Mouse (Mus musculus): ENCODE measurements around the gene Nuak2. TPM values are rescaled to one million over a fixed set of nuclear protein-coding genes. Genes with fewer than 3 reads are reported as not detected.

Nuak2 gene
- total RNA-seq, 1 experiment = 8.0 TPM

GRCm38 (mm10) chr1:132316625-132316994 is 684 bp downstream of the Nuak2 start:
- Histone ChIP-seq H3K9me3 (ENCODE audit: control insufficient read depth, insufficient read depth, low read depth, low read length) (no peaks in the 10 kb centered on the region), H3K4me3 (ENCODE audit: insufficient read depth in 1 of 2, low read depth in 1 of 2, low read length in 2 of 2, poor library complexity in 1 of 2, severe bottlenecking in 1 of 2) (peak overlapping the region; percentile 70 to 73), H3K36me3 (ENCODE audit: control insufficient read depth, insufficient read depth, low read length, poor library complexity, severe bottlenecking) (no peaks in the 10 kb centered on the region), H3K9ac (ENCODE audit: insufficient read depth, low read depth, low read length, poor library complexity, severe bottlenecking) (peak overlapping the region; percentile 69; the same call in 1 of the 2 replicates), H3K27ac (ENCODE audit: insufficient read depth, low read depth, low read length, poor library complexity, severe bottlenecking) (no peak overlapping the region), H3K4me1 (ENCODE audit: control insufficient read depth in 2 of 2, insufficient read depth in 2 of 2, low read length in 2 of 2, poor library complexity in 1 of 2) (peaks cover 5 to 7% of the 10 kb centered on the region in 2 experiments; a peak in 3 of 4 replicates)
- TF ChIP-seq MAFK (IDR thresholded peaks at IDR 0.05; ENCODE audit: insufficient read depth, low read depth, low read length) = no peak
- TF ChIP-seq ZNF384 (IDR thresholded peaks at IDR 0.05; ENCODE audit: low read depth, low read length) = no peak
- TF ChIP-seq HCFC1 (IDR thresholded peaks at IDR 0.05; ENCODE audit: borderline replicate concordance, insufficient read depth, low read length) = no peak
- TF ChIP-seq CHD2 (IDR thresholded peaks at IDR 0.05; ENCODE audit: low read depth, low read length) = no peak
- no peak for TF ChIP-seq ZC3H11A (IDR thresholded peaks at IDR 0.05; ENCODE audit: borderline replicate concordance, low read depth, low read length)
- DNase-seq (ENCODE audit: low read depth, low spot score) = no peak
- in situ Hi-C loops (cut with MboI; ENCODE audit: low sequenced_read_pairs in 2 of 2, unreplicated experiment in 2 of 2) = no loop called here

GRCm38 (mm10) chr1:132317413-132317812 is 1.5 kb downstream of the Nuak2 start:
- H3K36me3 ChIP-seq (ENCODE audit: control insufficient read depth, insufficient read depth, low read length, poor library complexity, severe bottlenecking) = no peaks in the 10 kb centered on the region
- in situ Hi-C loops (cut with MboI; ENCODE audit: low sequenced_read_pairs in 2 of 2, unreplicated experiment in 2 of 2) = no loop called here
- no peak for DNase-seq (ENCODE audit: low read depth, low spot score)
- no peak overlapping the region for H3K27ac ChIP-seq (ENCODE audit: insufficient read depth, low read depth, low read length, poor library complexity, severe bottlenecking)
- peak overlapping the region in 1 of 2 experiments; percentile 73; a peak in 1 of 4 replicates for H3K4me3 ChIP-seq (ENCODE audit: insufficient read depth in 1 of 2, low read depth in 1 of 2, low read length in 2 of 2, poor library complexity in 1 of 2, severe bottlenecking in 1 of 2)
- peaks cover 7 to 9% of the 10 kb centered on the region in 2 experiments; a peak in 3 of 4 replicates for H3K4me1 ChIP-seq (ENCODE audit: control insufficient read depth in 2 of 2, insufficient read depth in 2 of 2, low read length in 2 of 2, poor library complexity in 1 of 2)
- TF ChIP-seq ZNF384 (IDR thresholded peaks at IDR 0.05; ENCODE audit: low read depth, low read length) (no peak), MAFK (IDR thresholded peaks at IDR 0.05; ENCODE audit: insufficient read depth, low read depth, low read length) (no peak)
- no peak overlapping the region for H3K9ac ChIP-seq (ENCODE audit: insufficient read depth, low read depth, low read length, poor library complexity, severe bottlenecking)
- H3K9me3 ChIP-seq (ENCODE audit: control insufficient read depth, insufficient read depth, low read depth, low read length) = no peaks in the 10 kb centered on the region

- H3K9me3 ChIP-seq (ENCODE audit: control insufficient read depth, insufficient read depth, low read depth, low read length) = no peaks in the 10 kb centered on the region
- no peak overlapping the region for H3K9ac ChIP-seq (ENCODE audit: insufficient read depth, low read depth, low read length, poor library complexity, severe bottlenecking)
- H3K36me3 ChIP-seq (ENCODE audit: control insufficient read depth, insufficient read depth, low read length, poor library complexity, severe bottlenecking) = no peaks in the 10 kb centered on the region
- peaks cover 7 to 12% of the 10 kb centered on the region in 2 experiments; a peak in 3 of 4 replicates for H3K4me1 ChIP-seq (ENCODE audit: control insufficient read depth in 2 of 2, insufficient read depth in 2 of 2, low read length in 2 of 2, poor library complexity in 1 of 2)
- TF ChIP-seq CHD2 (IDR thresholded peaks at IDR 0.05; ENCODE audit: low read depth, low read length) = no peak
- no peak for DNase-seq (ENCODE audit: low read depth, low spot score)
- no peak overlapping the region for H3K27ac ChIP-seq (ENCODE audit: insufficient read depth, low read depth, low read length, poor library complexity, severe bottlenecking)
- peak overlapping the region in 1 of 2 experiments; percentile 8; a peak in 1 of 4 replicates for H3K4me3 ChIP-seq (ENCODE audit: insufficient read depth in 1 of 2, low read depth in 1 of 2, low read length in 2 of 2, poor library complexity in 1 of 2, severe bottlenecking in 1 of 2)
- in situ Hi-C loops (cut with MboI; ENCODE audit: low sequenced_read_pairs in 2 of 2, unreplicated experiment in 2 of 2) = no loop called here
Observed at GRCm38 (mm10) chr1:132317894-132318863, 2.3 kb downstream of the Nuak2 start.

- DNase-seq (ENCODE audit: low read depth, low spot score) = no peak
- Histone ChIP-seq H3K4me3 (ENCODE audit: insufficient read depth in 1 of 2, low read depth in 1 of 2, low read length in 2 of 2, poor library complexity in 1 of 2, severe bottlenecking in 1 of 2) (no peak overlapping the region), H3K27ac (ENCODE audit: insufficient read depth, low read depth, low read length, poor library complexity, severe bottlenecking) (no peak overlapping the region)
Observed at GRCm38 (mm10) chr1:132319242-132319641, 3.3 kb downstream of the Nuak2 start.

More at GRCm38 (mm10) chr1:132319242-132319641, 3.3 kb downstream of the Nuak2 start:
- no peak for TF ChIP-seq ZC3H11A (IDR thresholded peaks at IDR 0.05; ENCODE audit: borderline replicate concordance, low read depth, low read length)
- TF ChIP-seq CHD2 (IDR thresholded peaks at IDR 0.05; ENCODE audit: low read depth, low read length) = no peak
- TF ChIP-seq HCFC1 (IDR thresholded peaks at IDR 0.05; ENCODE audit: borderline replicate concordance, insufficient read depth, low read length) = no peak
- no peak for TF ChIP-seq ZNF384 (IDR thresholded peaks at IDR 0.05; ENCODE audit: low read depth, low read length)
- no peak for TF ChIP-seq MAFK (IDR thresholded peaks at IDR 0.05; ENCODE audit: insufficient read depth, low read depth, low read length)
- no peaks in the 10 kb centered on the region for H3K36me3 ChIP-seq (ENCODE audit: control insufficient read depth, insufficient read depth, low read length, poor library complexity, severe bottlenecking)
- H3K9ac ChIP-seq (ENCODE audit: insufficient read depth, low read depth, low read length, poor library complexity, severe bottlenecking) = no peak overlapping the region
- peaks cover 12 to 14% of the 10 kb centered on the region in 2 experiments; a peak in 3 of 4 replicates for H3K4me1 ChIP-seq (ENCODE audit: control insufficient read depth in 2 of 2, insufficient read depth in 2 of 2, low read length in 2 of 2, poor library complexity in 1 of 2)
- H3K9me3 ChIP-seq (ENCODE audit: control insufficient read depth, insufficient read depth, low read depth, low read length) = no peaks in the 10 kb centered on the region
- in situ Hi-C loops (cut with MboI; ENCODE audit: low sequenced_read_pairs in 2 of 2, unreplicated experiment in 2 of 2) = no loop called here
